Mouse (Mus musculus) testis, postnatal 10 days (tissue): Measurements from ENCODE around the gene Sema3c.
A peak's percentile ranks its signal among the peaks of the same experiment; 100 is the strongest.
"Not testable (repeated sequence)": the region's sequence is repeated elsewhere in the genome, so short reads cannot be mapped to it uniquely, and the experiment has no call there.

Experiments
- DNase-seq: peaks from one replicate; pipeline ENCODE4 v3.0.0; 2021; ENCODE audit warnings: low spot score

Sema3c gene

GRCm38 (mm10) chr5:17573694-17574380 lies at the start of gene Sema3c:
Sema3c (plus strand) TSS chr5:17574281.
- DNase-seq = no peak

GRCm38 (mm10) chr5:17531165-17531564 lies 42.9 kb upstream of the Sema3c start:
- DNase-seq = not testable (repeated sequence)

DNA sequence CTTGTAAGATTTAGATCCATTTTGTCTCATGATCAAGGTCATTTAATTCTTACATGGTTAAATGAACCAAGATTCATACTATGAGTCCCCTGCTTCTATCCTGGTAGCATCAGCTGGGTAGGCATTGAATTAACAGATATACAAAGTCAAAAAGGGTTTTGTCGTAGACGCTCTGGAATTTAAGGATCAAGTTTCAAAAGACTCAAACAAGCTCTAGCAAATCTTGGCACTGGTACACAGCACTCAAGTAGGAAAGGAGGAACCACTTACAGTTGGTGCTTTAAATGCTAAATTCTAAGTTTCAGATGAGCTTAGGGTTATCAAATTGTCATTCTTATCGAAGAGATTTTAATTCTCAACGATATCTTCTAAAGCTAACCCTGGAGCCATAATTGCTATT lies 30.9 kb upstream of the Sema3c start:
- no peak for DNase-seq

DNA sequence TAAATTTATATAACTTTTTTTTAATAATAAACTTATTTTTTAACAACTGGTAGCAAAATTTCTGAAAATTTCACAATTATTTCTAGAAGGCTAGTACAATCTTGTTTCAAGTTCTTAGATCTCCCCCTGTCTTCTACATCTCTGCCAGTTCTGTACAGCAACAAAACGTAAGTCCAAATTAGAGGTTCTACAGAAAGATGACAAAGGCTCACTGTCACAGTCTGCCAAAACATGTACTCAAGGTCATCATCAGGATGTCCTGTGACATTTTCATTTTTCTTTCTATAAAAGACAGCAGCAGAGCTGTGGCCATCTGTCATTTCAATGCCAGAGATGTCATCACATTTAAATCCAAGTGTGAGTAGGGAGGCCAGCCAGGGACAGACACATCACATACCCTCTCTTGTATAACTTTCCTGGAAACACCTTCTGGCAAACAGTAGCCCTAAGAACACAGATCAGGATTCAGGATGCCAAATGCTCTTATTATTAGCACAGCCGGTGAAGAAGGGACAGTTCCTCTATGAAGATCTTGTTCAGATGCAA lies 29.1 kb upstream of the Sema3c start:
- no peak for DNase-seq

DNA sequence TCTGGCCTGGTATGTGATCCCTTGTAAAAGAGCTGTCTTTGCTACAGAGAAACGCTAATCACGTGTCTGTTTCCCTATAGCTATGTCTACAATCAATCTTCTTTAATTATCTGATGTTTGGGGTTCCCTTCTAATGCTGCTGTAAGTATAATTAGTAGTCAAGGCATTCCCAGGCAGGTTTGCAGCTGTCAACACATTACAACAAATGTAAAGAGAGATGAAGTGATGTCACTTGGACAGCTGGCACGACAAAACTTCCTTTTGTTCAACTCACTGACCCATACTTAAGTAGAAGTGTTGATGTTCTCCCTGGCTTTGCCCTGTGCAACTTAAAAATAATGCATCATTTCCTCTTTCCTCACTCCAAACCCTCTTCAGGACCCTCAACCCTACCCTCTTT lies 22.4 kb upstream of the Sema3c start:
- no peak for DNase-seq

DNA sequence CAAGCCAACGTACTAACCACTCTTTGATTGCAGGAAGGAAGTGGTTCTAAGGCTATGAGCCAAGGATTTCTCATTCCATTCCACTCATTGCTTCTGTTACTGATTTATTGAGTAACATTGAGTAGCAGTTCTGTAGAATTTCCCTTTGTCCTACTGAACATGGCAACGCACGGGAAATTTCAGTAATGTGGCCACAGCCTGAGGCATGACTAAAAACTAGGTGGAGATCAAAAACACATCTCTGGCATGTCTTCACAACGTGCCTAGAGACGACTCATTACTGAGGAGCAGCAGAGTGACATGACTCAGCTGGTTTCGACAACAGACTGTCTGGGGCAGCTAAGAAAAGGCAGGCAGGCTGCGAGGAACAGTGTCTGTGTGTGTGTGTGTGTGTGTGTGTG lies 18.0 kb upstream of the Sema3c start:
- no peak for DNase-seq

DNA sequence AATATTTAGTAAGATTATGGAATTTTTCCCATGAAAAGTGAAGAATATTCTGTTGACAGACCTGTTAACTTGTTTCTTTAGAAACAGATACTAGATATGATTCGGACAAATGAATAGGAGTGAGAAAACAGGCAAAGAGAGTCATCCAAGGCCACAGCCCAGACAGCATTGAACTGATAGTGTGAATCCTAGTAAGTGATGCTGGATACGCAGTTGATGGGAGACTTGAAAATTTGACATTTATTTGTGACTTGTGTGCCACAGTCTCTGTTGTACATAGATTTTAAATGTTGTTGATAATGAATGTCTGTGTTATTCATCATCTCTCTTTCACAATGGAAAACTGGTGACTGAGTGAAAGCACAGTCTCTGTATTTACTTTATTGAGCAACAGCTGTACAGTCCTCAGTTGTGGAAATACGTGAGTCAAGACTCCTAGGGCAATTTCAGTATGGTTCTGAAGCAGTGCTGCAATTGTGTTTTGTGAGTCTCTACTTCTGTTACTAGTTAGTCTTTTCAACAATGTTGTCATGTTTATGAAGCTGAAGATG lies 17.3 kb upstream of the Sema3c start:
- no peak for DNase-seq

DNA sequence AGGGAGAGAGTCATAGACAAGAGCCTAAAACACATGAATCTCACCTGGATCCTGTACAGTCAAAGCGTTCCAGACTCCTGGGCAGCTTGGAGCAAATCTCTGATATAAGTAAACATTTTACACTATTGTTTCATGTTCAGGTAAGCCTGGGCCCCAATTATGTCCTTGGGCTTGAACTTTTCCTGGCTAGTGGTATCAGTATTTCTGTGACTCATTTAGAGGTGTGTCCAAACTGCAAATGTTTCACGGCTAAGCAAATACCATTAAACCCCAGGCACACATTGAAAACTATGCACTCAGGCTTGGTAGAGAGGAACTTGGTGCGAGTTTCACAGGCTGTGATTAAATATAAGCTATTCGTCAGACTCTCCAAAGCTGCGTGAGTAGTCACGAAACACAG lies 2.5 kb upstream of the Sema3c start:
- no peak for DNase-seq

- peak; percentile 89 for DNase-seq
Observed at GRCm38 (mm10) chr5:17574413-17575182, 517 bp downstream of the Sema3c start.

- no peak for DNase-seq
Observed at GRCm38 (mm10) chr5:17575183-17575495, 1.1 kb downstream of the Sema3c start.

DNA sequence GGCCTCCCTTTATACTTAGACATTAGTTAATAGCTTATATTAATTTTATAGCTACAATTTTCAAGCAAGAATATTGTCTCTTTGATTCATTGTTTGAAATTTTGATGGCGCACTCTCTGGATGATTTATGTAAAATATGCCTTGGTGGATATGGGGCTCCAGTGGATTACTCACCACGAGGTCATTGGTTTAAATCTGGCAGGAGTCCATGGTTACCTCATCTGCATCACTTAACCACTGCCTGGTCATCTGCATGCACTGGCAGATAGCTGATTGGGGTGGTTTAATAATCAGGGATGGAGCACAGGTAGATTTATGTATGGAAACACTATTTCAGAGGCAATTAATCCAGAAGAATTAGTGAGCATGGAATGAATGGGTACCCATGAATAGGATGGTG lies 2.0 kb downstream of the Sema3c start:
- DNase-seq = no peak

- no peak for DNase-seq
Observed at GRCm38 (mm10) chr5:17582047-17582515, 8.0 kb downstream of the Sema3c start.

DNA sequence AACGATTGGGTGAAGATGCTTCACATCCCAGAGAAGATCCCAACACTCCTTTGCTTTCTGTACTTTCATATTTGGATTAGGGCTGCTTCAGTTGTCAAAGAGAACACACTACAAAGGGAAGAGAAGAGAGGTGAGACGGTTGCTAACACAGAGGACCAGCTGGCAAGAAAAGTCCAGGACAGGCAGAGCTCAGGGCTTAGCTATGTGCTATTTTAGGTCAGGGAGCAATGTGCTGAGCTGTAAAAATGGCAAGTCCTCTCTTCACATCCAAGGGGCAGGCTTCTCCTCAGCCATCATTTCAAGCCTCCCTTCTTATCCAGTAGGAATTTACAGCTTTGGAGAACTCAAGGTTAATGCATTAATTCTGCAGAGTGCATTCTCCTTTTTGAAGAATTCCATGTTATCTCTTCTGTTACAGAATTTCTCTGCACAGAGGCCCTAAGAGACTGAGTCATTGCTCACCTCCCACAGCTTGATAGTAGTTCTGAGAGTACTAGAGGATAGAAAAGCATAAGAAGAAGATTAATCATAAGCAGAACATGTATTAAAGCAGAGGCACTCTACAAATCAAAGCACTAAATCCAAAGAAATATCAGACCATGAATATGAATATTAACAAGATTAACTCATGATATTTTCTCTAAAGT lies 10.3 kb downstream of the Sema3c start:
- DNase-seq = peak; percentile 38

DNA sequence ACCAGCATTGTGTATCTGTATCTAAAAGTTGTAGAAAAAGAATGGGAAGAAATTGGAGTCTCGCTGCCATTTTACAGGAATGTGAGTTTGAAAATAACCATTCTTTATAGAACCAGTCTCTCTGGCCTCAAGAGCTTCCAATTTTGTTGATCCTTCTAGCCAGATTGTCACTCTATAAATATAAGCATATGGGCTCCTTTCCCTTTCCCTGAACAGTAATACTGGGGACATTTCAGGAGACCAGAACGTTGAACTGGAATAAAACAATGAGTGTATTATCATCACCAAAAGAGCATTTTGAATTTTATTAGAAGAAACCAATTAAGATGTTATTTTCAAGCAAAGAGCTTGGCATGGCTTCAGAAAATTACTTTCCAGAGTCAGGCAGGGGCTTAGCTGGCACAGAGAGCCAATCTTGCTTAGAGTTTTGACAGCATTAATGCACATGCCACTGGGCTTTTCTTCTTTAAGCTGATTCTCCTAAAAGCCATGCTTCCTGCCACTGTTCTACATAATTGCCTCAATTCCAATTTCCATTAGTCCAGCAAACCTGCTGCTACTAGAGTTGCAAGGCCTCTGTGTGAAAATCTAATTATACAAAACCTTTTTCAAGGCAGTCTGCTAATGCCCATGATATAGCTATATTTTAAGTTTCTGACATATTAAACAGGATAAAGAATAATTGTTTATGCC lies 12.6 kb downstream of the Sema3c start:
- DNase-seq = no peak

GRCm38 (mm10) chr5:17591908-17592307 lies 17.8 kb downstream of the Sema3c start:
- DNase-seq = no peak

GRCm38 (mm10) chr5:17601700-17602099 lies 27.6 kb downstream of the Sema3c start:
- no peak for DNase-seq

- no peak for DNase-seq
Observed at GRCm38 (mm10) chr5:17620619-17621018, 46.5 kb downstream of the Sema3c start.

GRCm38 (mm10) chr5:17622564-17622963 lies 48.5 kb downstream of the Sema3c start:
- no peak for DNase-seq

DNA sequence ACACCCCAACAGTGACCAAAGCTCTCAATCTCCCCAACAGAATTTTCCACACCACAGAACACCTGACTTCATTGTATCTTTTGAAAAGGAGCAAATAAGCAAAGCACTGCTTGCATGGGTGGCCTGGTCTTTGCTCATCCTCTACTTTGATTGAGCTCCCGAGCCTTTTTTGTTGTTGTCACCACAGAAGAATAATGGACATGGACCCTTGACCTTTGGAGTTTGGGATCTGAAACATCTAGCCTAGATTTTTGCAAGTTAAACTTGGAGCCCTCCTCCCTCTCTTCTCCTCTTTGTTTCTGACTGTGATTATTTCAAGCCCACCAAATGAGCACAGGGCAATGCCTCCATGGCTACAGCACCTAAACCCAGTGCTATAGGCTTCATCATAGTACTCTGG lies 54.5 kb downstream of the Sema3c start:
- no peak for DNase-seq

- DNase-seq = no peak
Observed at GRCm38 (mm10) chr5:17629599-17629998, 55.5 kb downstream of the Sema3c start.

- DNase-seq = no peak
Observed at GRCm38 (mm10) chr5:17639519-17639918, 65.4 kb downstream of the Sema3c start.

DNA sequence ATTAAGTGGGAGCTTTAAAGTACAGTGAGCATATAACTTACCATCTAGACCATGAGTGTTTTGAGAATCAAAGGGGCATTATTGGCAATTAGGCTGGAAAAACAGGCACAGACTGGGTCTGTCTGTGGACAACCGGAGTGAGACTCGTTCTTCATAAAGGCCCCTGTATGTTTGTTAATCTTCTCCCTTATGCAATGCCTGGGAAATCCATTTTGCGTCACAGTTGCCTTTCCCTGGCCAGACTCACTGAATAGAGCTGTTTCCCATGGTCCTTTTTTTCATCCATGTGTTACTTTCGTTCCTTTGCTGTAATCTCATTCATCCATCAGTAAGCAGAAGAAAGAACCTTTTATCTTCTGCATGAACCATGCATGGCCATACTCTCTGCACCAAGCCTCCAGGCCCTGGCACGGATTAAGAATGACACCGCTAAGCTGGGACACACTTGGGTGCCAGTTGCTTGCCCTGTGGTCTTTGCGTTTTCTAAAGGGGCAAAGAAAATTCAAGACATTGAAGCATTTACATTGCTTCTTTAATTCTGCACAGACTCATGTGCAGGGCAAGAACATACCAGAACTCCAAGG lies 73.7 kb downstream of the Sema3c start:
- no peak for DNase-seq
